Mouse (Mus musculus) right cerebral cortex, adult 2 months (tissue): ENCODE data around the gene Tef.
A peak's percentile ranks its signal among the peaks of the same experiment; 100 is the strongest.

Experiments used
- DNase-seq, 2 experiments: peaks; one replicate each; pipeline ENCODE4 v3.0.0; 2021 to 2022; ENCODE audit warnings: low spot score in 2 of 2

Gene Tef

DNA sequence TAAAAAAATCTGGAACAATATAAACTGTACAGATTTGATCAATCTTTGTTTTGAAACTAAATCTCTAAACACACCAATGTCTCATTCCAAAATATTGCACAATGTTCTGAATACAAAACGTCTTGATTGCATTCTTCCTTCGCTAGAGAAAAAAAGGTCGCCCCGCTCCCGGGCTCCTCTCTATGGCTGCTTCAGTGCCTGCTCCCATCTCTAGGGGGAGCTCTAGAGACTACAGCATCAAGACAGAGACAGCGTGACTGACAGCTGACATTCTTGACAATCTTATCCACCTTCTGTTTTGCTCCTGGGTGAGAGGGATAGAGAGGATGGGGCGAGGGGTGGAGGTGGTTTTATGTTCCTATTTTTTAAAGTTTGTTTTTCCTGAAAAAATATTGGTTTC is 46.1 kb downstream of the Tef start:
- DNase-seq: peak; percentile 59 to 61

DNA sequence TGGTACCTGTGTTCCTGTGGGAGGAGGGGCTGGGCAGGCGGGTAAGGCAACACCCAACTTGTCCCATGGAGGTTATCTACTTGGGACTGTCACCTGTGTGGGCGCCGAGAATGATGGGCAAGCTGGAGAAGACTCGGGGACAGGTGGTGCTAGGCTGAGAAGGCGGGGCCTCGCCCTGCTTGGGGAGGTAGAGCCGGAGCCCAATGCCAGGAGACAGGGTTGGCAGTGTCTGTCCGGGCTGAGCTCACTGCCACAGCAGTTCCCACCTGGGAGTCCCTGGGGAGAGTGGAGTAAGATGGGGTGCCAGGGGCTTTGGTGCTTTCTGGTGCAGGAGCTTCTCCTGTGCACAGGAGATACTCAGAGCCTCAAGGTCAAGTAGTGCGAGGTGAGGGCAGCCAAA is 46.9 kb downstream of the Tef start:
- no peak for DNase-seq

GRCm38 (mm10) chr15:81850718-81851117 is 48.5 kb downstream of the Tef start:
- DNase-seq: no peak

DNA sequence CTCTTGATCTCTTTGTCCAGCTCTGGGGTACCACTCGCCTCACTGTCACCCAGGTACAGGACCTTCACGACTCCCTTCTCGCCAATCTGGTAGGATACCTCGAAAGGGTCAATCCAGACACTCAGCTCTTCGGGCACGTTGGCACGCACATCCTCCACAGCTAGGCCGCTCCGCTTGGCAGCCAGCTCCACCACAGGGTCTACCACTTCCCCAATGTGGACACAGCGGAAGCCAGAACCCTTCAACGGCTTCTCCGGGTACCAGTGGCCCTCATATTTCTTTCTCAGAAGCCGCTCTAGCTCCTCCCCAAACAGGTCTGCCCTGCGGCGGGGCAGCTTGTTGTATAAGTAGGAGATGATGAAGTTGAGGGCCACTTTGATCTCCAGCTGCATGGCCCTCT is 49.2 kb downstream of the Tef start:
- DNase-seq: no peak

DNA sequence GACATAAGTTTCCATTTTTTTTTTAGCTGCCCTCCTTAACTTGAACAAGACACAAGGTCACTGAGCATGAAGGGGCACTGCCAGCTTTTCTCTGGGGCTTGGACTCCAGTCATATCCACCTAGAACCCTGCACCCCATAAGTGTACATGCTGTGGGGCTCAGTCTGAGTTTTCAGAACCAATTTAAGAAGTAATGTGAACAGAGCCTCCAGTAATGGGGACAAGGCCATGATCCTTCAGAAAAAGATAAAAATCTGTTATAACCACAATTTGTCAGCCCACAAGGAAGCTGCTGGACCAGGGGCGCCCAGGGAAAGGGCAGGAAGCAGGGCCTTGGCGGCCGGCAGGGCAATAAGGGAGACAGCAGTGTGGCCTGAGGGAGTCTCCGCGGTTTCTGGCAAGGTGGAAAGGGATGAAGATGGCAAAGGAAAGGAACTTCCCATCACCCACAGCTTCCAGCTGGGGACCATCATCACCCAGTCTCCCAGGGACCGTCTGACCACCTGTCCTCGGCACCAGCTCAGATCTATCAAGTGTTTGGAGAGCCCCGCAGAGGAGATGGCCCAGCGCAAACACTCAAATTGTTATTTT is 50.3 kb downstream of the Tef start:
- DNase-seq: no peak

GRCm38 (mm10) chr15:81853081-81853480 is 50.9 kb downstream of the Tef start:
- no peak for DNase-seq

GRCm38 (mm10) chr15:81856030-81856790 is 54.0 kb downstream of the Tef start:
- DNase-seq: peak; percentile 82 to 88

DNA sequence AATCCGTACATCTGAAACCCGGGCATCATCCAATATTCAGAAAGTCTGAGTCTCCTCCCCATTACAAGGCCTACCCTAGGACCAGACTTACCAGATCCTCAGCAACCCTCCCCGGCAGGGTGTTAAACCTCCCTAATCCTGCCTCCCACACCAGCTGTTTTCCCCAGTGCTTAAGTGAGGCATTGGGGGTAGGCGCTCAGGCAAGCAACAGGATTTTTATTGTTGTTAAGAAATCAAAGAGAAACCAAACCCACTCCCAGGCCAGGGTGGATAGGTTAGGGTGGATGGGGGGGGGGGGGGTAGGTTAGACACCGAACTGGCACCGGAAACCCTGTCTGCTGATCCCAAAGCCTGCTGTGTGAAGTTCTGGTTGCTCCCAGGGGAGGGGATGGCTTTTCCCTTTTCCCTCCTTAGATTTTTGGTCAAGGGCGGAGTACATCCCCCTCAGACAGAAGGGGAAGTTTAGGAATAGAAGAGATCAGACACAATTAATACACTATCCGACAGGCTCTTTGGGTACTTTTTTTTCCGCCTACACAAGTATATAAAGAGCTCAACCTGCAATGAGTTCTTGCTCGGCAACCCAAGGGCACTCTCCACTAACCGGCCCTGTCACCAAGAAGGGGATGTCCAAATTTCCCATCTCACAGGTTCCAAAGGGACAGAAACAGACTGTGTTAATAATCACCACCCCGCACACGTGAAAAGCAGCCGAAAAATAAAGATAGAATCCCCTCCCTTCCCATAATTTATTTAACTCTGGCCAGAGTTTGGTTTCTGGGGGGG is 54.9 kb downstream of the Tef start:
- no peak for DNase-seq

- DNase-seq: no peak
Measured at GRCm38 (mm10) chr15:81857724-81858116, 55.5 kb downstream of the Tef start.

GRCm38 (mm10) chr15:81858138-81858516 is 55.9 kb downstream of the Tef start:
- peak; percentile 93 to 95 for DNase-seq

DNA sequence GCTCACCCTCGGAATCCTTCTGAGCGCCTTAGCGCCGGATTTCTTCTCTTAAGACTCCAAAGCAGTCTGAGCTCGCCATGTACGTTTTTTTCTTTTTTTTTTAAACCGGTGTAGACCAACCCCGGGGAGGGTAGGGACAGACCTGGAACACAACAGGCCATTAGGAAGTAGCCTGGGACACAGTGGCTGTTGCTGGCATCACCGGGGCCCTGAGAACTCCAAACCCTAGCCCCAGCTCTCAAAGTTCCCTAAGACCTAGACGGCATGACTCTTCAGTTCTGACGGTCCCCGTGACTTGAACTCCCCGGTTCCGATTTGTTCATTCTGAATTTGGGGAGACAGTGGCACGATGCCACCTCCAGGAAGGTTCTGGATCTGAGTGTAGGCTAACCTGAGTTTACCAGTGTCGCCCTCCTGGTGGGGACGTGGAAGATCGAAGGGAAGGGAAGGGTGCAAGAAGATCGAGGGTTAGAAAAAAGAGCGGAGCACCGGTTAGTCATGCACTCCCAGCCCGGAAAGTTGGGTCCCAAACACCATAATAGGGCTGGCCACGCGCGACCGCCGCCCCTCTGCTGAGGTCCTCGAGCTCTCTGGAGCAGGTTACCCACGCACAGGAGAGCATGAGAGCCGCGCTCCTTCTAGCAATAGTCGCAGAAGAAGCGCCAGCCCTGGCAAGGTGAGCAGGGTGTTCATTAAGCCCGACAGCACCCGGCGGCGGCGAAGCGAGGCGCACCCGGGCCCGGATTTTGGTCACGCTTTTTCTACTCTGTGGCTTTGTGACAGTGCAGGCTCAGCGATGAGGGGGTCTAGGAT is 56.5 kb downstream of the Tef start, which contains the start of gene Tob2:
Gene Tob2 (minus strand): TSS at position 280 of the 813 bp plus-strand sequence.
- DNase-seq: peak; percentile 73 to 76

DNA sequence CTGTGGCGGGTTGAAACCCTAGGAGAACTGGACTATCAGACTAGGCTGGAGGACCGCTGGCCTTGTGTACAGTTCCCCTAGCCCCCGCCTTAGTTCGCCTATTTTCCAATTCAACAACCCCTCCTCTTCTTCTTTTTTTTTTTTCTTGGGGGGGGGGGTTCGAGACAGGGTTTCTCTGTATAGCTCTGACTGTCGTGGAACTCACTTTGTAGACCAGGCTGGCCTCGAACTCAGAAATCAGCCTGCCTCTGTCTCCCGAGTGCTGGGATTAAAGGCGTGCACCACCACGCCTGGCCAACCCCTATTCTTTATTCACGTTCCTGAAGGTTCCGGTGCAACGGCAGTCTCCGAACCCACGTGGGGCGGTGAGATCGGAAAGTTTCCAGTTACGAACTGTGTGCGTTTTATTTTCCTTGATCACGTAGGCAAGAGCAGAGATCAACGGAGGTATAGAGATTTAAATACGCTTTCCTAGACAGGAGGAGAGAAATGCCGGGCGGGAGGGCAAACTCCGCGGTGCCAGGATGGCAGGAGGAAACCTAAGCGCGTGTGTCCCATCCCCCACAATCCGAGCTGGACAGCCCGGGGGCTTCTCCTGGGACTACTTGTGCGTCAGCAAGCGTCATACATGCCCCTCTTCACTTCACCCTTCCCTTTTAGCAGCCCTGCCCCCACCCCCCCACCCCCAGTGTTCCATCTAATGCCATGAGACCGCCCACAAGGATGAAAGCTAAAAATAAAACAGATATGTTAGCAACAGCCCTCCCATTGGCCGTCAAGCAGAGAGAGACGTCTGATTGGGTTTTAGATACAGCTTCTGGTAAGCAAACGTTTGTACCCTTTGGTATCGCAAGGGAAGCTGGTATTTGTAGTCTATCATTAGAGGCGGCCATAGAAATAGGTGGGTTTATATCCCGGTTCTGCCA is 57.4 kb downstream of the Tef start:
- peak; percentile 88 to 91 for DNase-seq

- no peak for DNase-seq
Measured at GRCm38 (mm10) chr15:81860471-81861135, 58.4 kb downstream of the Tef start.

GRCm38 (mm10) chr15:81864238-81864637 is 62.0 kb downstream of the Tef start:
- DNase-seq: no peak

GRCm38 (mm10) chr15:81869985-81870384 is 67.8 kb downstream of the Tef start:
- DNase-seq: no peak

DNA sequence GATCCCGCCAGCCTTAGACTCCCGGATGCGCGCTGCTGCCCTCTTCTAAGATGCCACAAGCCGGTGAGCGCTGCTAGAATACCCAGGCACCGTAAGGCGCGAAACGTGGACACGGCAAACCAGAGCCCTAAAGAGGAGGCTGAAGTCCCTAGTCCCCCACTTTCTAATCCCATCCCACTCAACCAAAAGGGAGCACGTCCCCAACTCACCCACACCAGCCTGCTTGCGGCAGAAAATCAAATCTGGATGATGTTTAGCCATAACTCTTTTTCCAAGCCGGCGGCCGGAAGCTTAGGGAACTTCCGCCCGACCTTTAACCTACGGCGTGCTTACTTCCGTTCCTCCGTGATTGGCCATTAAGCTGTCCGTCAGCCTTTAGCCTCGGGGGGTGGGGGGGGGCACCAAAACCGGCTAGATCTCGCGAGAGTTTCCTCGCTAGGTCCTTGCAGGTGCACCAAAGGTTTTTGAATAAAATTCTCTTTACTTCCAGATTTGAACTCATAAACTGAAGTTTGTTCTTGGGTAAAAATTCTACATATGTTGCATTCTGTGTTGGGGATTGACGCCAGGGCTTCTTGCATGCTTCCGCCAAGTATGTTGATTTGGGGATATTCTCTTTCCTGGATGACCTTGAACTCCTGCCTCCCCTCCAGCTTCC is 69.5 kb downstream of the Tef start, which contains the start of gene Phf5a:
Gene Phf5a (minus strand): TSS at position 308 of the 658 bp plus-strand sequence.
- DNase-seq: peak; percentile 86 to 90

DNA sequence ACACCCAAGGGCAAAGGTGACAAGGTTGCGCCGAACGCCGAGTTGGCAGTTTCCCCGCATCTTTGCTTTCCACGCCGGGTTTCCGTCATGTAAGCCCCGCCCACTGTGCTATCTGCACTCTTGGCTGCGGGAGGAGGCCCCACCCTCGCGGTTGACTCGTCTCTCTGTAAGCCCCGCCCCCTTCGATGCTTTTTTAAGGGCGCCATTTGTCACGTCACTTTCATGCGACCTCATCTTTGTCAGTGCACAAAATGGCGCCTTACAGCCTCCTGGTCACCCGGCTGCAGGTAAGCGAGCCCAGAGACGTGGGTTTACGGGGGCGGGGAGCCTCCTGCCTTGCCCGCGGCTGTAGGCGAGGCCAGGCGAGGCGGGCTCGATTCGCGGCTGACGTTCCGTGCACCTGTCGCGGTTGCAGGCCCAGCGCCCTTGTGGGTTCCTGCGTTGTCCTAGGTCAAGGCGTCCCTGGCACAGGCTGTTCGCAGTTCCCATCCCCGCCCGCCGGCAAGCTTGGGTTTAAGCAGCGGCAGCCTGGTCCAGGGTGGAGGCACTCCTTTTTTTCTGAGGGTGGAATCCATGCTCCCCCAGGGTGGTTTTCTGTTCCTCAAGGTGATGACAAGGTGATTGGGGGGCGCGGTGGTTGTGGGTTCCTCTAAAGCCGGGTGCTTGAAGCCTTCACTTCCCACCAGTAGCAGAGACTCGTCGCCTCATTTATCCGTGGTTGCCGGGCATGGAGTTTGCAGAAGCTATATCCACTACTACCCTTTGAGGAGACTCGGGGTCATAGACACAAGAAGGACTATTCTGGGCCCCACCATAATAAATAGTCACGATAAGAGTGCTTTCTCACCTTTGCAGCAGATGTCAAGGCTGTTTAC is 70.3 kb downstream of the Tef start, which contains the start of gene Aco2:
Gene Aco2 (plus strand): TSS at position 48 of the 875 bp plus-strand sequence.
- DNase-seq: peak; percentile 99 to 100
